Mouse (Mus musculus): ENCODE data around the gene Gm47959.

DNA sequence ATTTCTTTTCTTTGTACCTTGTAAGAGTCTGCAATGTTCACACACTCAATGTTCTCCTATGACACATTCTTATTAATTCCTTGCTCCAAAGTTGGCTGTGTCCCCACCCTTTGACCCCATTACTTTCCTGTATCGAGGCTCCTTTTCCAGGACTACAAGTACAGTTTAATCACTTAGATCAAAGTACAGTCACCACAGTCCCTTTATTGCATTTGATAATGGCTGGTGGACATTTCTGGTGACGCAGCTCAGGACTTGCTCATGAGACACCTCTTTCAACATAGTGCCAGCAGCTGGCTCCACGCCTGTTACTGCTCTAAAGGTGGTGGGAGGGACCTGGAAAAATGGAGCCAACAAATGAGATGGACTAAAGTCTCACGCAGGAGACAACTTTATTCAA, 9.3 kb upstream of the Gm47959 start:
- TF ChIP-seq POLR2A (IDR thresholded peaks at IDR 0.05; ENCODE audit: extremely low read depth, insufficient read depth, low read length) (no peak), CTCF (IDR thresholded peaks at IDR 0.05; ENCODE audit: extremely low read depth, insufficient read depth, low read length) (no peak)
